Mouse (Mus musculus) embryo, embryonic 10.5 days (tissue): ENCODE data around the gene Tmc4.

ENCODE experiments used
- DNase-seq: peaks from one replicate; pipeline ENCODE4 v3.0.0-alpha.2; 2015; ENCODE audit warnings: low spot score

Tmc4 gene

DNA sequence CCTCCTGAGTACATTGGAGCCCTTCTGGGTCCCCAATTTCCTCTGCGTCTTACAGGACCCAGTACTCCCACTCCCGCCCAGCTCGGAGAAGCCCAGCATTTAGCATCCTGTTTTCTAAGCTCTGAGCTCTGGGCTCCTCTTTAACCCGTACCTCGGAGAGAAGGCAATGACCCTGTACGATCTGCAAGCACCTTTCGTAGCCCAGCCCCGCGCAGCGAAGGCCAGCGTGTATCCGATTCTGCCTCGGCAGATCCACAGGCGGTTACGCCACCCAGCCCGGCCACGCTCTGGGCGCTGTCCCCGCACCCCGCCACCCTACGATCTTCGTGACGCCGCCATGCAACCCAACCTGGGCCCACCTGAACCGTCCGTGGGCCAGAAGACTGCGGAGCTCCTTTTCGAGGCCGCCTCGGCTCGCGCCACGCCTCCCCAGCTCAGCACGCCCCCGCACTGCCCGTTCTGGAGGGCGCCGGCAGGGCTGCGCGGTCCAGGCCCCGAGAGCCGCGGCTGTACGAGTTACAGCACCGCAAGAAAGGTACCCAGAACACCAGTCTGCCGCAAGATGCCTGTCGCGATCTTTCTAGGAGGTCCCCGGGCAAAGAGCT lies 15.1 kb upstream of the Tmc4 start, which contains the start of gene Tsen34:
Gene Tsen34 (plus strand): TSS at position 482 of the 605 bp plus-strand sequence.
- peak; percentile 31 for DNase-seq

DNA sequence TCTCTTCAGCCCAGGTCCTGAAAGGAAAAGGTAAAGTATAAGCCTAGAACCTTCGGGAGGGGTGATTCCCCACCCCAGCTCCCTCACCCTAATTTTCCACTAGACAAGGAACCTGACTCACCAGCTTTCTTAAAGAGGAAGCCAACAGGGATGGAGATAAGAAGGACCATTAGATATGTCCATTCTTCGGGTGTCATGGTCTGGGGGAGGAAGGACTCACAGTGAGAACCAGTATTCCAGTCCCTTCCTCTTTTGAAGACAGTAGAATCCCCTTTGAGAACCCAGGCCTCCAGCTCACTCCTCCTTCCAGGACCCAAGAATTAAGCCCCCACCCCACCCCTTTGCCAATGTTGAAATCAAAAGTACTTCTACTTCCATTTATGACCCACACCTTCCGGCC lies 14.6 kb upstream of the Tmc4 start:
- DNase-seq, result no peak

GRCm38 (mm10) chr7:3685400-3686187 lies 8.2 kb upstream of the Tmc4 start:
- DNase-seq, result no peak

GRCm38 (mm10) chr7:3684698-3685097 lies 7.3 kb upstream of the Tmc4 start:
- no peak for DNase-seq

GRCm38 (mm10) chr7:3683908-3684550 lies 6.7 kb upstream of the Tmc4 start:
- no peak for DNase-seq

DNA sequence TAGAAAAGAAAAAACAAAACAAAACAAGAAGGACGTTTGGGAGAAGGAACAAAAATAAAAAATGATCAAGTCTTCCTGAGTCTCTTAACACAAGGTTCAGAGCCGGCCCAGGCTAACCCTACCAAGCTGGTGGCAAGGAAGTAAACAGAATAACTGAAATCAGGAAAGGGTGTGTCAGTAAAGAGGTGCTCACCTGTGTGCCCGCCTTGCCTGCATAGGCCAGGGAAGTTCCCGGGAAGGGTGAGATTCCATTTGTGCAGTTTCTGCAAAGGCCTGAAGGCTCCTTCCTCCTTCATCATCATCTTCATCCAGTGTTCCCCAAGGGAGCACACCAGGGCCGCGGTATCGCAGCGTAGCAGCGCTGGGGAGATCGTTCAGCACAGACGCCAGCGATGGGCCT lies 982 bp downstream of the Tmc4 start:
- DNase-seq, result no peak

DNA sequence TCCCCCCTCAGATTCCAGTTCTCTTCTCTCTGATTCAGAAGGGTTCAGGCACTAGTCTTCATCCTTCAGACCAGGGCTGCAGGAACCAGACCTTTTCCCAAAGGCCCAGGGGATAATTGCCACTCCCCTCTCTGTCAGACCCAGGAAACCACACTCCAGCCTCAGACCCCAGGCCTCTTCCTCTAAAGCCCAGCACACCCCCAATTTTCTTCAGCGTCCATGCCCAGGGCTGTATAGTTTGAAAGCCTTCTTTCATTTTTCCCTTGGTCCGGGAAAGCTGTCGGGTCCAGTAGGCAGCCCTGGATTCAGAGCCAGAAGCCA lies 2.2 kb downstream of the Tmc4 start:
- no peak for DNase-seq

DNA sequence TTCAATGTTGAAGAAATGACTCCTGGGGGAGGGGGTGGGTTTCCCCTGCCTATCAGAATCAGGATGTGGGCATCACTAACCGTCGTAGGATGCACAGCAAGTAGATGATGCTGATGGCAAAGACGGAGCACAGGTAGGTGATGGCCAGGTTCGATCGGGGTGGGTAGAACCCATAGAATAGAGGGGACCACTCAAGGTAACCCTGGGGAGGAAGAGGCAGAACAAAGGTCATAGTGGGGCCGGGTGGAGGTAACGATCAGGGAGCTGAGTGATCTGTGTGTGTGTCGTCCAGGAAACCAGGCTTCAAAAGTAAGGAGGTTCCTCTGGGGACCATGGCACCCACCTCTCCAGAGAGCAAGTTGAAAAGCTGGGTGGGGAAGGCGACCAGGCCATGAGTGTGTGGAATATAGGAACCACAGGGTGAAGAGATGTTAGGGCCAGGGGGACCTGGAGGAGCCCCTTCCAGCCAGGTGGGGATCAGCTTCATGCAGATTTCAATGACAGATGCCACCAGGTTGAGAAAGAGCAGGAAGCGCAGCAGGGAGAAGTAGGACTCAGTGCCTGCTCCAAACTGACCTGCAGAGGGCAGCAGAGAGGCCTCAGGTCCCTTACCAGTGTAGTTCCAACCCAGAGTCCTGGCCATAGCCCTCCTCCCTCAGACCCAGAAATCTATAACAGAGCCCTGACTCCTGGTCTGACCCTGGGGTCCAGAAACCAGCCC lies 2.7 kb downstream of the Tmc4 start:
- DNase-seq, result peak; percentile 88

DNA sequence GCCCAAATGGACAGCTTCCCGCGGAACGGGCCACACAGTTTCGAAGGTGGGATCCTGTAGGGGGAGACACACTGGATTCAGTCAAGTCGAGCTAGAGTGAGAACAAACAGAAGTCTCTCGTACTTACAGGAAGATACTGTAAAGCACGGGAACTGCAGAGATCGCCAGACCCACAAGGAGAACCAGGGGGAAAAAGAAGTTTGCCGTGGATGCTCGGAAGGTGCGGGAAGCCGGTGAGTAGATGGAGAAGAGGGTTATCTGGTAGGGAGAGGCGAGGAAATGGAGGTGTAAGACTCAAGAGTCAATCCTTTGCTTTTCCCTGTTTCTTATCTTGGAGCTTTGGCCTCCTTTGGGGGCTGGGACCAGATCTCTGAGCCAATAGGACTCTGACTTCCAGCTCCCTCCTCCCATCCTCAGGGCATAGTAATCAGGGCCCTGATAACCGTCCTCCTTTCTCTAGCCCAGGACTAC lies 10.4 kb downstream of the Tmc4 start:
- peak; percentile 32 for DNase-seq

GRCm38 (mm10) chr7:3665215-3666114 lies 11.9 kb downstream of the Tmc4 start, which contains the start of gene Leng1:
Leng1 (minus strand) TSS chr7:3665840.
- peak; percentile 98 for DNase-seq

GRCm38 (mm10) chr7:3664524-3665214 lies 12.7 kb downstream of the Tmc4 start:
- peak; percentile 55 for DNase-seq

DNA sequence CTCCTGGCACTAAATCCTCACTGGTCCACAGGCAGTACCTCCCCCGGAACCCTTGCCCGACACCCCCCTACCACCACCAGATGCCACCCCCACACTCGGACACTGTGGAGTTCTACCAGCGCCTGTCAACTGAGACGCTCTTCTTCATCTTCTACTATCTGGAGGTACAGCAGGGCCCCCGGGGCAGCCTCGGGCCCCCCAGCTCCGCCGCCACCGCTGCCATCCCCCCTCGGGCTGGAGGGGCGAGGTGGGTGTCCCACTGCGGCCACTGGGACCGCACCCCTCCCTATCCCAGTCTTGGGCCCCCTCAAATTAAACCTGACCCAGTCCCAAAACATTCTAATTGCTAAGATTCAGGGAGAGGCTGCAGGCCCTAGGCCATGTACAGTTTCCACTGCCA lies 18.8 kb downstream of the Tmc4 start:
- DNase-seq, result no peak

DNA sequence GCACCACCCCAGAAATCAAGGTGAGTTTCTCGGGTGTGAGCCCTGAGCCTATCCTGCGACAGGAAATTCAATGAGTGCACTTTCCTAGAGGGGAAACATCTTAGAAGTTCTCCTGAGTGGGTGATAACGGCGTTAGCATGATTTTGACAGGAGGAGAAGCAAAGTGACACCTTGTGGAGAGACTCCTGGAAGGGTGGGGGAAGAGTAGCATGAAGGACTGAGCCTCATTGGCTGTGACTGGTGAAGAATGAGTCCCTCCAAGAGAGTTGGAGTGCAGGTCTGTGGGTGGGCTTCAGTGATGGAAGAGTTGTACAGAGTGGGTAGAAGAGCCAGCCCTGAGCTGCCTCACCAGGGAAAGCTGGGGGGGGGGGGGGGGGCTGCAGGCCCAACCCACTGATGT lies 20.4 kb downstream of the Tmc4 start:
- DNase-seq, result no peak

DNA sequence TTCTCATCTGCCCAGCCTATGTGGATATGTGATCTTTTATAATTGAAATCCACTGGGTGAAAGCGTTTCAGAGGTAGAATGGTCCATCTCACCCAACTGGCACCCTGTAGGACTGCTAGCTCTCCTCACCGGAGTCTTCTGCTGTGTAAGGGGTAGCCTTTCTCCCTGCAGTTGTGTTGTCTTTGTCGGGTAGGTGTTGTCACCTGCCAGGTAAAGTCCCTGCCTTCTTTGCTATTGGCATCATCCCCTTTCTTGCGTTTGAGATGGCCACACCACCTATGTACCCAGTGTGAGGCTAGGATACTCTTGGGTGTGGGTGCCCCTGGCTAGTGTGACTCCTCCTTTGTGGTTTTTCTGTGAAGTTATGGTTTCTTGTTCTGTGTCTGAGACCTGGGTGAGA lies 30.7 kb downstream of the Tmc4 start:
- no peak for DNase-seq

DNA sequence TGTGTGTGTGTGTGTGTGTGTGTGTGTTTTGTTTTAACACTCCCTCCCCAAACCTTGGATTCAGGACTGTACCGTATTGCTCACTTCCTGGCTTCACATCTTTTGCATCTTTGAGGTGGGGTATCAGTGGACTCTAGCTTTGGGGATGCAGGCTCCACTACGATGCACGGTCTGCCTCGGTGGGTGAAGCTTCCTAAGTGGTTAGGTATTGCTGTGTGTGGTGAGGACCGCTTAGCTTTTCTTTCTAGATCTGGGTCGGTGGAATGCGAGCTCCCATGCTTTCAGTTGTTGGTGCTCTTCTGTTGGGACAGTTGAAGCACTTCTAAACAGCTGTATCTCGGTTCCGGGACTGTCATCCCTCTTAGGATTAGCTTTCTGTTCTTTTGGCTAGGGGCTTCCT lies 31.2 kb downstream of the Tmc4 start:
- no peak for DNase-seq

GRCm38 (mm10) chr7:3645488-3646025 lies 31.8 kb downstream of the Tmc4 start:
- DNase-seq, result peak; percentile 20

- DNase-seq, result peak; percentile 99
Observed at GRCm38 (mm10) chr7:3644672-3645487, 32.5 kb downstream of the Tmc4 start, which contains the start of gene Cnot3. Cnot3 (plus strand) TSS chr7:3645268.

DNA sequence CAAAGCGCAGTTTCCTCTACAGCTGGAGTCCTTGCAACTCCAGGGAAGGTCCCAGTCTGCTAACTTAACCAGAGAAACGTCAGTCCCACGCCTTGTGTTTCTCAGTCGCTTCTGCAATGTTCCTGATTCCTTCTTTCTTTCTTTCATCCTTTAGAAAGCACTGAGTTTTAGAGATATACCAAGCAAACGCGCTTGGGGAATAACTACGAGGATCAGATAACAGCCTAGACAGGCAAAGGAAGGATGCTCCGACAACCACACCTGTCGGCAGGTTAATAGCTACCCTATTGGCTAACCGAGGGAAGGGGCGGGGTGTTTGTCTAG lies 33.0 kb downstream of the Tmc4 start:
- DNase-seq, result no peak

- DNase-seq, result no peak
Observed at GRCm38 (mm10) chr7:3643843-3644242, 33.5 kb downstream of the Tmc4 start.

DNA sequence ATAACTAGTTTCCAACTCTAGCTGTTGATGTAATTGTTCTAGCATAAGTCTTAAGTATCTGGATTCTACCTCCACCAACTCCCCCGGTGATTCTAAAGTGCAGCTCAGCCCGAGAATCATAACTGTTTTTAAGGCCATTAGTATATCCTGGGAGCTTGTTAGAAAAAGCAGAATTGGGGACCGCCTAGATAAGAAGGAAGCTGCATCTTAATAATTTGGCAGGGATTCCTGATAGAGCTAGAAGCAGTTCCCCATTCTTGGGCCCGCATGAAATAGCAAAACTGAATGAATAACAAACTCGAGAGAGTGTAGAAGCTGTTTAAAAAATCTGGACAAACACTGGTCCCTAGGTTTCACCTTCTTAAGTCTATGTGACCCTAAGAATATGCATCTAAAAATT lies 33.9 kb downstream of the Tmc4 start:
- DNase-seq, result no peak
